Mouse (Mus musculus): ENCODE data around the gene Acd. TPM values are rescaled to one million over a fixed set of nuclear protein-coding genes. Genes with fewer than 3 reads are reported as not detected.

The Acd gene
- polyA plus RNA-seq (2015; fragmentation: Nextera tagmentation; extraction: Ambion mirVana) = 36.4 and 41.7 TPM in 2 replicates

GRCm38 (mm10) chr8:105700966-105701824, at the start of gene Acd, which contains the start of gene Pard6a:
Gene Acd (minus strand): TSS chr8:105701102.
Gene Pard6a (plus strand): TSS chr8:105701148.
- Histone ChIP-seq H3K4me3 (ENCODE audit: low read length) (peak within 1 kb of the TSS; percentile 64), H3K9ac (ENCODE audit: low read length) (peak within 1 kb of the TSS; percentile 71), H3K4me1 (ENCODE audit: control insufficient read depth, insufficient read depth, low read length) (peaks cover 15% of the 10 kb centered on the region), H3K9me3 (replicated peaks; ENCODE audit: control insufficient read depth, low read length) (no peaks in the 10 kb centered on the region), H3K4me2 (ENCODE audit: low read depth, low read length) (peak within 1 kb of the TSS; percentile 80), H3K27me3 (ENCODE audit: control insufficient read depth, insufficient read depth, low read length) (no peaks in the 10 kb centered on the region), H3K36me3 (ENCODE audit: control insufficient read depth, insufficient read depth) (peaks cover 6% of the 10 kb centered on the region), H3K27ac (ENCODE audit: low read length) (peak within 1 kb of the TSS; percentile 95)
- WGBS = under 1% methylated on average over 60 of the region's 60 CpGs
- ATAC-seq (replicated peaks; ENCODE audit: extremely low read depth, insufficient read depth, low FRiP score) = peak; percentile 79

GRCm38 (mm10) chr8:105750606-105751005, 49.7 kb upstream of the Acd start:
- Histone ChIP-seq H3K4me2 (ENCODE audit: low read depth, low read length) (peak overlapping the region; percentile 55), H3K4me1 (ENCODE audit: control insufficient read depth, insufficient read depth, low read length) (peaks cover 16% of the 10 kb centered on the region), H3K4me3 (ENCODE audit: low read length) (peak overlapping the region; percentile 14)

GRCm38 (mm10) chr8:105743301-105743700, 42.4 kb upstream of the Acd start:
- WGBS = 76% methylated on average over 4 of the region's 4 CpGs
- H3K27ac ChIP-seq (ENCODE audit: low read length) = no peak overlapping the region
- H3K27me3 ChIP-seq (ENCODE audit: control insufficient read depth, insufficient read depth, low read length) = no peaks in the 10 kb centered on the region
- no peaks in the 10 kb centered on the region for H3K9me3 ChIP-seq (replicated peaks; ENCODE audit: control insufficient read depth, low read length)
- no peak overlapping the region for H3K4me3 ChIP-seq (ENCODE audit: low read length)
- no peak for ATAC-seq (replicated peaks; ENCODE audit: extremely low read depth, insufficient read depth, low FRiP score)
- no peaks in the 10 kb centered on the region for H3K36me3 ChIP-seq (ENCODE audit: control insufficient read depth, insufficient read depth)
- no peak overlapping the region for H3K4me2 ChIP-seq (ENCODE audit: low read depth, low read length)
- H3K9ac ChIP-seq (ENCODE audit: low read length) = no peak overlapping the region
- H3K4me1 ChIP-seq (ENCODE audit: control insufficient read depth, insufficient read depth, low read length) = peaks cover 4% of the 10 kb centered on the region; the same call in 1 of the 2 replicates

More at GRCm38 (mm10) chr8:105750606-105751005, 49.7 kb upstream of the Acd start:
- 12% methylated on average over 11 of the region's 11 CpGs for WGBS
- Histone ChIP-seq H3K27ac (ENCODE audit: low read length) (peak overlapping the region; percentile 68), H3K27me3 (ENCODE audit: control insufficient read depth, insufficient read depth, low read length) (no peaks in the 10 kb centered on the region), H3K9ac (ENCODE audit: low read length) (peak overlapping the region; percentile 45), H3K36me3 (ENCODE audit: control insufficient read depth, insufficient read depth) (0 out of 2 replicates have a peak, but pooled peaks cover 3% of the 10 kb centered on the region), H3K9me3 (replicated peaks; ENCODE audit: control insufficient read depth, low read length) (no peaks in the 10 kb centered on the region)
- ATAC-seq (replicated peaks; ENCODE audit: extremely low read depth, insufficient read depth, low FRiP score) = peak; percentile 73

GRCm38 (mm10) chr8:105739216-105739615, 38.3 kb upstream of the Acd start:
- Histone ChIP-seq H3K4me2 (ENCODE audit: low read depth, low read length) (no peak overlapping the region), H3K27ac (ENCODE audit: low read length) (no peak overlapping the region), H3K4me3 (ENCODE audit: low read length) (no peak overlapping the region), H3K9me3 (replicated peaks; ENCODE audit: control insufficient read depth, low read length) (no peaks in the 10 kb centered on the region), H3K27me3 (ENCODE audit: control insufficient read depth, insufficient read depth, low read length) (no peaks in the 10 kb centered on the region), H3K4me1 (ENCODE audit: control insufficient read depth, insufficient read depth, low read length) (no peaks in the 10 kb centered on the region; the same call in 1 of the 2 replicates), H3K9ac (ENCODE audit: low read length) (no peak overlapping the region), H3K36me3 (ENCODE audit: control insufficient read depth, insufficient read depth) (no peaks in the 10 kb centered on the region)
- ATAC-seq (replicated peaks; ENCODE audit: extremely low read depth, insufficient read depth, low FRiP score) = no peak
- WGBS = 87% methylated on average over 5 of the region's 5 CpGs

- Histone ChIP-seq H3K36me3 (ENCODE audit: control insufficient read depth, insufficient read depth) (no peaks in the 10 kb centered on the region), H3K27ac (ENCODE audit: low read length) (no peak overlapping the region), H3K9ac (ENCODE audit: low read length) (no peak overlapping the region), H3K9me3 (replicated peaks; ENCODE audit: control insufficient read depth, low read length) (no peaks in the 10 kb centered on the region), H3K4me1 (ENCODE audit: control insufficient read depth, insufficient read depth, low read length) (no peaks in the 10 kb centered on the region), H3K4me3 (ENCODE audit: low read length) (no peak overlapping the region), H3K4me2 (ENCODE audit: low read depth, low read length) (no peak overlapping the region), H3K27me3 (ENCODE audit: control insufficient read depth, insufficient read depth, low read length) (no peaks in the 10 kb centered on the region)
- ATAC-seq (replicated peaks; ENCODE audit: extremely low read depth, insufficient read depth, low FRiP score) = no peak
- WGBS = 88% methylated on average over 5 of the region's 5 CpGs
Measured at GRCm38 (mm10) chr8:105732186-105732585, 31.3 kb upstream of the Acd start.

- Histone ChIP-seq H3K4me1 (ENCODE audit: control insufficient read depth, insufficient read depth, low read length) (no peaks in the 10 kb centered on the region), H3K4me2 (ENCODE audit: low read depth, low read length) (no peak overlapping the region; the same call in 1 of the 2 replicates), H3K4me3 (ENCODE audit: low read length) (no peak overlapping the region), H3K27me3 (ENCODE audit: control insufficient read depth, insufficient read depth, low read length) (no peaks in the 10 kb centered on the region), H3K27ac (ENCODE audit: low read length) (peak overlapping the region; percentile 41), H3K9me3 (replicated peaks; ENCODE audit: control insufficient read depth, low read length) (no peaks in the 10 kb centered on the region), H3K9ac (ENCODE audit: low read length) (no peak overlapping the region), H3K36me3 (ENCODE audit: control insufficient read depth, insufficient read depth) (0 out of 2 replicates have a peak, but pooled peaks cover 2% of the 10 kb centered on the region)
- ATAC-seq (replicated peaks; ENCODE audit: extremely low read depth, insufficient read depth, low FRiP score) = peak; percentile 89
- 70% methylated on average over 18 of the region's 18 CpGs for WGBS
Measured at GRCm38 (mm10) chr8:105727397-105728124, 26.7 kb upstream of the Acd start.

- 80% methylated on average over 5 of the region's 5 CpGs for WGBS
- no peak for ATAC-seq (replicated peaks; ENCODE audit: extremely low read depth, insufficient read depth, low FRiP score)
Measured at GRCm38 (mm10) chr8:105725726-105726125, 24.8 kb upstream of the Acd start.

GRCm38 (mm10) chr8:105722861-105723260, 22.0 kb upstream of the Acd start:
- ATAC-seq (replicated peaks; ENCODE audit: extremely low read depth, insufficient read depth, low FRiP score) = no peak
- H3K9me3 ChIP-seq (replicated peaks; ENCODE audit: control insufficient read depth, low read length) = no peaks in the 10 kb centered on the region
- H3K27me3 ChIP-seq (ENCODE audit: control insufficient read depth, insufficient read depth, low read length) = no peaks in the 10 kb centered on the region
- H3K4me1 ChIP-seq (ENCODE audit: control insufficient read depth, insufficient read depth, low read length) = no peaks in the 10 kb centered on the region
- H3K4me3 ChIP-seq (ENCODE audit: low read length) = no peak overlapping the region
- 0 out of 2 replicates have a peak, but pooled peaks cover 2% of the 10 kb centered on the region for H3K36me3 ChIP-seq (ENCODE audit: control insufficient read depth, insufficient read depth)
- no peak overlapping the region for H3K27ac ChIP-seq (ENCODE audit: low read length)
- whole genome bisulfite sequencing = 83% methylated on average over 9 of the region's 9 CpGs
- no peak overlapping the region for H3K4me2 ChIP-seq (ENCODE audit: low read depth, low read length)
- H3K9ac ChIP-seq (ENCODE audit: low read length) = no peak overlapping the region

More at GRCm38 (mm10) chr8:105725726-105726125, 24.8 kb upstream of the Acd start:
- Histone ChIP-seq H3K27me3 (ENCODE audit: control insufficient read depth, insufficient read depth, low read length) (no peaks in the 10 kb centered on the region), H3K27ac (ENCODE audit: low read length) (no peak overlapping the region), H3K9ac (ENCODE audit: low read length) (no peak overlapping the region), H3K4me2 (ENCODE audit: low read depth, low read length) (no peak overlapping the region), H3K9me3 (replicated peaks; ENCODE audit: control insufficient read depth, low read length) (no peaks in the 10 kb centered on the region), H3K4me1 (ENCODE audit: control insufficient read depth, insufficient read depth, low read length) (no peaks in the 10 kb centered on the region), H3K4me3 (ENCODE audit: low read length) (no peak overlapping the region), H3K36me3 (ENCODE audit: control insufficient read depth, insufficient read depth) (0 out of 2 replicates have a peak, but pooled peaks cover 2% of the 10 kb centered on the region)

All from heart, embryonic 16.5 days (tissue).